Mouse (Mus musculus) myocyte (in vitro differentiated cells): ENCODE data around the gene Abcc10. TPM values are rescaled to one million over a fixed set of nuclear protein-coding genes. Genes with fewer than 3 reads are reported as not detected.

ENCODE experiments used
- H3K27me3 ChIP-seq: one replicate; pipeline ENCODE4 v1.6.1; 2011; ENCODE audit not compliant: control insufficient read depth, insufficient read depth, insufficient read length
- H3K36me3 ChIP-seq: one replicate; pipeline ENCODE4 v1.6.1; 2011; ENCODE audit not compliant: control insufficient read depth, insufficient read depth
- H3K4me2 ChIP-seq: one replicate; pipeline ENCODE4 v1.6.1; 2011; ENCODE audit warnings: low read depth, control low read depth
- H3K4me3 ChIP-seq: one replicate; pipeline ENCODE4 v1.5.1; 2011; ENCODE audit warnings: mild to moderate bottlenecking, control low read depth, moderate library complexity
- H3K79me2 ChIP-seq: one replicate; pipeline ENCODE4 v1.6.1; 2011; ENCODE audit not compliant: control insufficient read depth, insufficient read depth
- H3ac ChIP-seq: one replicate; pipeline ENCODE4 v1.6.1; 2011; ENCODE audit not compliant: control insufficient read depth, insufficient read length
- CEBPB ChIP-seq: IDR thresholded peaks from 2 replicates; pipeline ENCODE4 v1.6.1; 2011; ENCODE audit warnings: mild to moderate bottlenecking, moderate library complexity; ENCODE audit not compliant: poor library complexity, insufficient read depth, severe bottlenecking
- E2F4 ChIP-seq: IDR thresholded peaks from one replicate; pipeline ENCODE4 v1.6.1; 2011; ENCODE audit warnings: mild to moderate bottlenecking, control low read depth, moderate library complexity; ENCODE audit not compliant: insufficient read depth
- MAX ChIP-seq: IDR thresholded peaks from one replicate; pipeline ENCODE4 v1.6.1; 2011; ENCODE audit warnings: low read depth, mild to moderate bottlenecking, control low read depth
- MYOD1 ChIP-seq, 3 experiments: IDR thresholded peaks; one replicate each; pipeline ENCODE4 v1.6.1; 2011; ENCODE audit warnings: control low read depth in 2 of 3, low read depth in 2 of 3, mild to moderate bottlenecking in 2 of 3, moderate library complexity in 1 of 3; ENCODE audit not compliant: insufficient read length in 2 of 3, control insufficient read depth in 1 of 3
- MYOG ChIP-seq, 3 experiments: IDR thresholded peaks; one replicate each; pipeline ENCODE4 v1.6.1; 2011; ENCODE audit warnings: control low read depth in 2 of 3, low read depth in 2 of 3, mild to moderate bottlenecking in 2 of 3; ENCODE audit not compliant: insufficient read length in 2 of 3, control insufficient read depth in 1 of 3, insufficient read depth in 1 of 3
- POLR2A ChIP-seq: IDR thresholded peaks from one replicate; pipeline ENCODE4 v1.6.1; 2011; ENCODE audit warnings: low read depth, mild to moderate bottlenecking, control low read depth, moderate library complexity; ENCODE audit not compliant: insufficient read length
- POLR2AphosphoS2 ChIP-seq: IDR thresholded peaks from one replicate; pipeline ENCODE4 v1.6.1; 2011; ENCODE audit warnings: low read depth, control low read depth; ENCODE audit not compliant: insufficient read length
- REST ChIP-seq: IDR thresholded peaks from one replicate; pipeline ENCODE4 v1.6.1; 2011; ENCODE audit warnings: mild to moderate bottlenecking, control low read depth, moderate library complexity; ENCODE audit not compliant: insufficient read depth, insufficient read length
- SRF ChIP-seq: IDR thresholded peaks from one replicate; pipeline ENCODE4 v1.6.1; 2011; ENCODE audit warnings: low read depth; ENCODE audit not compliant: control insufficient read depth, insufficient read length
- TCF12 ChIP-seq: IDR thresholded peaks from one replicate; pipeline ENCODE4 v1.6.1; 2011; ENCODE audit warnings: mild to moderate bottlenecking, control low read depth; ENCODE audit not compliant: poor library complexity, insufficient read depth, severe bottlenecking
- TCF3 ChIP-seq: IDR thresholded peaks from one replicate; pipeline ENCODE4 v1.6.1; 2011; ENCODE audit warnings: low read depth, control low read depth; ENCODE audit not compliant: insufficient read length
- USF1 ChIP-seq: IDR thresholded peaks from one replicate; pipeline ENCODE4 v1.6.1; 2011; ENCODE audit warnings: low read depth, mild to moderate bottlenecking, control low read depth, moderate library complexity
- polyA plus RNA-seq: library from polyadenylated mRNA; unstranded; fragments of >200 nt; fragmentation: generic; extraction: Trizol; gene quantifications from one replicate; pipeline ENCODE4 v1.2.1, GENCODE M21; 2012; ENCODE audit warnings: missing spikeins

Gene Abcc10
- polyA plus RNA-seq, 1 experiment: 4.6 TPM

DNA sequence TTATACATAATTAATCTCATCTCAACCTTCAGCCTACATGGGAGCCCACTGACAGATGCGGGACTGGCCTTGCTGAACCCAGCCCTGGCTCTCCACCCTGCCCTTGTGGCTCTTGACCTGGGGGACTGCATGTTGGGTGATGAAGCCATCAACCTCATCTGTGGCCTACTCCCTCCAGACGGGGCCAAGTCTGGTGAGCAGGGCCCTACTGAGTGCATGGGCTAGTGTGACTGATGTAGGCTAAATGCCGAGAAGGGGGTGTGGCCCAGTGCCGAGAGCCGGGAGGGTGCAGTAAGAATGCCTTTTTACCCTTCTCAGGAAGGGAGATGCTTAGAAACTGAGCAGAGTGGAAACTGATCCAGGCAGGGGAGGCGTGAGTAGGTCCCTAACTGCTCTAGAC lies 73.0 kb downstream of the Abcc10 start:
- Histone ChIP-seq H3K79me2 (no peaks in the 10 kb centered on the region), H3K4me2 (no peak overlapping the region), H3K4me3 (no peak overlapping the region), H3K36me3 (no peaks in the 10 kb centered on the region), H3K27me3 (no peaks in the 10 kb centered on the region), H3ac (no peak overlapping the region)
- no peak for TF ChIP-seq E2F4

DNA sequence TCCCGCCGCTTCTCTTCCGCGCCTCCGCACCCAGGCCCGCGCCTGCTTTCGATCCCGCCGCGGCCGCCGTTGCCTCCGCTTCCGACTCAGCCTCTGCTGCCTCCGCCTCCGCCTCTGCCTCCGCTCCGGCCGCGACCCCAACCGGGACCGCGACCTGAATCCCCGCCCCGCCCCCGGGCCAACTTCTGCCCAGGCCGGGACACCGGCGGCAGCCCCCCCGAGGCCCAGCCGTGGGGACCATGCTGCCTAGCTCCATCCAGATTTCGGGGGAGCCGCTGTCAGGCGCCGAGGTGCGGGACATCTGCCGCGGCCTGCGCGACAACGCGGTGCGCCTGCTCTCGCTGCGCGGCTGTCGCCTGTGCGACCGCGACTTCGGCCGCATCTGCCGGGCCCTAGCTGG lies 74.0 kb downstream of the Abcc10 start:
- Histone ChIP-seq H3K79me2 (peaks cover 5% of the 10 kb centered on the region), H3K36me3 (no peaks in the 10 kb centered on the region), H3ac (peak overlapping the region; percentile 55), H3K27me3 (no peaks in the 10 kb centered on the region), H3K4me3 (peak overlapping the region; percentile 28), H3K4me2 (peak overlapping the region; percentile 60)
- peak in 2 of 3 experiments; percentile 7 to 33 for TF ChIP-seq MYOD1 (IDR thresholded peaks at IDR 0.05; ENCODE audit: control insufficient read depth in 1 of 3, insufficient read length in 2 of 3, low read depth in 2 of 3)
- TF ChIP-seq CEBPB: no peak

GRCm38 (mm10) chr17:46253452-46254084 lies 74.6 kb downstream of the Abcc10 start, which contains the start of gene Lrrc73:
Gene Lrrc73 (plus strand): TSS chr17:46253531.
- no peak for TF ChIP-seq USF1
- no peak for TF ChIP-seq E2F4
- peak in 2 of 3 experiments; percentile 71 to 85 for TF ChIP-seq MYOD1 (IDR thresholded peaks at IDR 0.05; ENCODE audit: control insufficient read depth in 1 of 3, insufficient read length in 2 of 3, low read depth in 2 of 3)
- TF ChIP-seq MYOG (IDR thresholded peaks at IDR 0.05; ENCODE audit: control insufficient read depth in 1 of 3, insufficient read depth in 1 of 3, insufficient read length in 2 of 3, low read depth in 2 of 3): peak; percentile 37 to 85 (median 83)
- TF ChIP-seq MAX: peak; percentile 43
- TF ChIP-seq POLR2AphosphoS2: peak; percentile 90
- peak; percentile 61 for TF ChIP-seq POLR2A
- TF ChIP-seq CEBPB: no peak
- no peak for TF ChIP-seq TCF3
- TF ChIP-seq TCF12: no peak
- no peak for TF ChIP-seq REST
- TF ChIP-seq SRF: no peak
- Histone ChIP-seq H3K27me3 (no peaks in the 10 kb centered on the region), H3ac (peak within 1 kb of the TSS; percentile 55), H3K4me2 (peak within 1 kb of the TSS; percentile 97), H3K79me2 (peaks cover 11% of the 10 kb centered on the region), H3K36me3 (no peaks in the 10 kb centered on the region), H3K4me3 (peak within 1 kb of the TSS; percentile 28)

Other genes with a start within 250 kb of the Abcc10 start
- gene Mrps18a, start 217.4 kb downstream of the Abcc10 start, polyA plus RNA-seq: 112 TPM
- gene Rsph9, start 184.1 kb downstream of the Abcc10 start, polyA plus RNA-seq: 3.6 TPM
- 26.8 TPM for gene Mad2l1bp, start 174.8 kb downstream of the Abcc10 start, polyA plus RNA-seq
- gene Gtpbp2, start 167.3 kb downstream of the Abcc10 start, polyA plus RNA-seq: 125 TPM
- gene Polh, start 125.7 kb downstream of the Abcc10 start, polyA plus RNA-seq: 6.0 TPM
- 31.9 TPM for gene Xpo5, start 125.6 kb downstream of the Abcc10 start, polyA plus RNA-seq
- 105 TPM for gene Polr1c, start 80.3 kb downstream of the Abcc10 start, polyA plus RNA-seq
- 112 TPM for gene Yipf3, start 80.3 kb downstream of the Abcc10 start, polyA plus RNA-seq
- gene Lrrc73, start 74.8 kb downstream of the Abcc10 start, polyA plus RNA-seq: 2.0 TPM
- 50.9 TPM for gene Tjap1, start 45.3 kb downstream of the Abcc10 start, polyA plus RNA-seq
- gene Dlk2, start 30.9 kb downstream of the Abcc10 start, polyA plus RNA-seq: 1.8 TPM
- gene Zfp318, start 55.4 kb upstream of the Abcc10 start, polyA plus RNA-seq: 4.2 TPM
- not detected for gene Crip3, start 100.6 kb upstream of the Abcc10 start, polyA plus RNA-seq
- not detected for gene Slc22a7, start 110.1 kb upstream of the Abcc10 start, polyA plus RNA-seq
- gene Ttbk1, start 159.3 kb upstream of the Abcc10 start, polyA plus RNA-seq: not detected
- 22.6 TPM for gene Dnph1, start 168.4 kb upstream of the Abcc10 start, polyA plus RNA-seq
- gene Cul9, start 218.0 kb upstream of the Abcc10 start, polyA plus RNA-seq: 0.43 TPM
- gene Srf, start 227.8 kb upstream of the Abcc10 start, polyA plus RNA-seq: 51.1 TPM